In the genomic region with DNA sequence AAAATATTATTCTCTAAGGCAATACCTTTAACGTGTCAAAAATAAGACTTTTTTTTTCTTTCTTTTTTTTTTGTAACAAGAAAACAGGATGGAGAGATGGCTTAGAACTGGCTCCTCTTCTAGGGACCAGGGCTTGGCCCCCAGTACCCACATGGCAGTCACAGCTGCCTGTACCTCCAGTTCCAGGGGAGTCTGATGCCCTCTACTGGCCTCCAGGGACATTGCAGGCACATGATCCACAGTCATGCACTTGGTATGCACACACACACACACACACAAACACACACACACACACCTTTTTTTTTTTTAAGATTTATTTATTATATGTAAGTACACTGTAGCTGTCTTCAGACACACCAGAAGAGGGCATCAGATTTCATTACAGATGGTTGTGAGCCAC, we compare ENCODE assay signal across 11 mouse cellular contexts. TPM values are rescaled to one million over a fixed set of nuclear protein-coding genes. Genes with fewer than 3 reads are reported as not detected.
DNase-seq lines count a peak whose midpoint lies in the region; ATAC-seq and TF ChIP-seq lines count a peak whose summit lies in the region.
"Had no signal": no experiment of that assay in that cellular context is flagged by ENCODE, and none has a peak within 500 bp of the region (broad histone marks: within the 10 kb centered on the region; RNA-seq: fewer than 3 reads in every experiment).

No protein-coding gene starts in this region.

- peak; percentile 63 for TF ChIP-seq CTCF in layer of hippocampus, adult 2 months (conservative IDR thresholded peaks at IDR 0.05)
- peak; percentile 25; the same call in 1 of the 2 replicates for TF ChIP-seq CTCF in G1E (IDR thresholded peaks at IDR 0.05; ENCODE audit: low read depth, low read length)

- peaks cover 67% of the 10 kb centered on the region for H3K36me3 ChIP-seq in G1E (replicated peaks)

- no peaks in the 10 kb centered on the region for H3K27me3 ChIP-seq in G1E (ENCODE audit: insufficient read depth, low read length)
- H3K27me3 ChIP-seq: midbrain, embryonic 12.5 days had no signal

- no peak for ATAC-seq in G1E (ENCODE audit: extremely low read depth, insufficient number of reproducible peaks, low FRiP score, poor library complexity, severe bottlenecking)
- ATAC-seq in erythroid progenitor cell, adult 5-6 weeks (replicated peaks; ENCODE audit: low FRiP score, poor library complexity, severe bottlenecking), result peak; percentile 72

- intact Hi-C loops in heart, postnatal 14 days (cut with DNase I), result no loop called here

- no peak overlapping the region for H3K27ac ChIP-seq in layer of hippocampus, adult 2 months
- H3K27ac ChIP-seq: midbrain, embryonic 12.5 days had no signal

- H3K9me3 ChIP-seq in G1E (replicated peaks), result no peaks in the 10 kb centered on the region
- H3K9me3 ChIP-seq: midbrain, embryonic 12.5 days had no signal

- H3K4me3 ChIP-seq in layer of hippocampus, adult 2 months, result no peak overlapping the region
- H3K4me3 ChIP-seq in G1E (ENCODE audit: low read depth, low read length), result no peak overlapping the region
- H3K4me3 ChIP-seq: midbrain, embryonic 12.5 days had no signal

- peaks cover 22% of the 10 kb centered on the region for H3K4me1 ChIP-seq in G1E (ENCODE audit: insufficient read depth, low read depth, low read length)
- H3K4me1 ChIP-seq: midbrain, embryonic 12.5 days had no signal

- no peak for DNase-seq in layer of hippocampus, adult 2 months (ENCODE audit: low spot score in 2 of 2)
- no peak for DNase-seq in layer of hippocampus, postnatal 25 days (ENCODE audit: extremely low spot score in 1 of 2, low spot score in 1 of 2)
- peak; percentile 46 to 49 for DNase-seq in B cell, adult 2 months
- DNase-seq in G1E (ENCODE audit: low spot score), result no peak
- no peak for DNase-seq in right cerebral cortex, postnatal 36 days (ENCODE audit: low spot score in 2 of 2)
- DNase-seq in cerebellum, adult 11-12 months, result no peak
- DNase-seq in heart, postnatal 14 days, result no peak
- DNase-seq: cerebellum, postnatal 36 days; heart, adult 18-20 months had no signal

RNA-seq across cellular contexts. Expression of a gene that starts 20.5 kb away (rescaled TPM):
- total RNA-seq in layer of hippocampus, adult 2 months (2021), result 100 to 1,000 TPM; 214 to 216 TPM
- 100 to 1,000 TPM; 212 to 215 TPM for total RNA-seq in layer of hippocampus, postnatal 25 days (2021)
- total RNA-seq in G1E (2014; fragmentation: Nextera tagmentation) (51.4 and 51.5 TPM in 2 replicates), G1E (2017) (60.1 and 60.9 TPM in 2 replicates)
- 10.9 and 14.9 TPM in 2 replicates for polyA plus RNA-seq in G1E (2012)
- total RNA-seq in erythroid progenitor cell, adult 5-6 weeks (2015; ENCODE audit: low replicate concordance), result 16.8 and 19.5 TPM in 2 replicates
- total RNA-seq in erythroid progenitor cell, adult 5-6 weeks (2017; ENCODE audit: low replicate concordance), result 14.0 and 16.4 TPM in 2 replicates
- 10 to 100 TPM; 38.9 to 41.4 TPM for total RNA-seq in heart, postnatal 14 days (2021)

RNA-seq across cellular contexts. Expression of a gene that starts 30.5 kb away (rescaled TPM):
- total RNA-seq in layer of hippocampus, adult 2 months (2021), result 1 to 10 TPM; 4.7 to 6.9 TPM
- 1 to 10 TPM; 7.9 TPM for total RNA-seq in layer of hippocampus, postnatal 25 days (2021)
- total RNA-seq in G1E (2014; fragmentation: Nextera tagmentation), result 700 and 806 TPM in 2 replicates
- total RNA-seq in G1E (2017), result 437 and 463 TPM in 2 replicates
- 18.3 and 92.7 TPM in 2 replicates for polyA plus RNA-seq in G1E (2012)
- total RNA-seq in erythroid progenitor cell, adult 5-6 weeks (2015; ENCODE audit: low replicate concordance), result 532 and 556 TPM in 2 replicates
- 147 and 262 TPM in 2 replicates for total RNA-seq in erythroid progenitor cell, adult 5-6 weeks (2017; ENCODE audit: low replicate concordance)
- 10 to 100 TPM; 41.0 to 41.1 TPM for total RNA-seq in heart, postnatal 14 days (2021)

RNA-seq across cellular contexts. Expression of a gene that starts 44.3 kb away (rescaled TPM):
- 10 to 100 TPM; 20.3 to 25.5 TPM for total RNA-seq in layer of hippocampus, adult 2 months (2021)
- 10 to 100 TPM; 20.4 to 25.3 TPM for total RNA-seq in layer of hippocampus, postnatal 25 days (2021)
- total RNA-seq in G1E (2014; fragmentation: Nextera tagmentation) (77.7 and 85.9 TPM in 2 replicates), G1E (2017) (66.7 and 81.1 TPM in 2 replicates)
- polyA plus RNA-seq in G1E (2012), result 68.0 and 74.3 TPM in 2 replicates
- 16.3 and 19.5 TPM in 2 replicates for total RNA-seq in erythroid progenitor cell, adult 5-6 weeks (2015; ENCODE audit: low replicate concordance)
- total RNA-seq in erythroid progenitor cell, adult 5-6 weeks (2017; ENCODE audit: low replicate concordance), result 21.0 and 33.6 TPM in 2 replicates
- total RNA-seq in heart, postnatal 14 days (2021), result 10 to 100 TPM; 24.8 to 30.5 TPM

Comparison
In these comparisons a context has a peak if more than half of its experiments do, and no peak if none do; other contexts are left out.
1. DNase-seq: peak in B cell, adult 2 months (2 of 2); none in layer of hippocampus, adult 2 months (0 of 2), layer of hippocampus, postnatal 25 days (0 of 2), G1E (single experiment), right cerebral cortex, postnatal 36 days (0 of 2), cerebellum, adult 11-12 months (single experiment) and heart, postnatal 14 days (0 of 2).